Mouse (Mus musculus): ENCODE results near the gene Kmt2e.

DNA sequence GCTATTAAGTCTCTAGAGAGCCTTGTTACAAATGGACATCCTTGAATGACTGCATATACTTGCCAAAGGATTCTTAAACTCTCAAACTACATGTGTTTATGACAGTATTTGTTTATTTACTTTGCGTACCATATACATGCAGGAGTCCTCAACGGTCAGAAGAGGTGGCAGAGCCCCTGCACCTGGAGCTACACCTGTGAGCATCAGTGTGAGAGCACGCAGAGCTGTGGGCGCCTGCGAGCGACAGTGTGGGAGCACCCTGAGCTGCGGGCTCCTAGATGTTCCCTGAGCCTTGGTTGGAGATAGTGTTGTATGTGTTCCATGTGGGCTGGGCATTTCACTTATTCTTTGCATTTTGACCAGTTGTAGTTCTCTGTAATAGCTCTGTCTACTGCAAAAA is 42.5 kb upstream of the Kmt2e start:
- TF ChIP-seq POLR2A (IDR thresholded peaks at IDR 0.05; ENCODE audit: low read depth, low read length) (no peak), CTCF (conservative IDR thresholded peaks at IDR 0.05; ENCODE audit: insufficient read depth, insufficient read length, low read depth, low read length) (no peak)
